Mouse (Mus musculus) brain, embryonic 14.5 days (tissue): ENCODE measurements at regions not wholly inside any gene's neighbourhood (a gene's known extent, or its start where the extent isn't known, plus 50 kb on each side); places are given as distances from the start of the nearest gene placed in this dataset.

Experiments
- CTCF ChIP-seq: fragments of 200-500 bp; IDR thresholded peaks from 2 replicates; pipeline ENCODE4 v1.5.1; 2012; ENCODE audit warnings: inconsistent platforms, mild to moderate bottlenecking, moderate library complexity, borderline replicate concordance; ENCODE audit not compliant: insufficient read depth, insufficient read length; ENCODE audit errors: extremely low read depth
- POLR2A ChIP-seq: fragments of 200-500 bp; IDR thresholded peaks from 2 replicates; pipeline ENCODE4 v1.6.1; 2012; ENCODE audit warnings: mild to moderate bottlenecking, inconsistent platforms, borderline replicate concordance; ENCODE audit not compliant: poor library complexity, insufficient read depth, insufficient read length, severe bottlenecking; ENCODE audit errors: extremely low read depth

- TF ChIP-seq POLR2A (0 out of 2 replicates have a peak, but pooled peaks have one; percentile 29), CTCF (no peak)
These were observed 84.6 kb downstream of the 1700001O22Rik start for GRCm38 (mm10) chr2:30718741-30719381.
